Mouse (Mus musculus): Measurements from ENCODE around the gene Olfr695. TPM values are rescaled to one million over a fixed set of nuclear protein-coding genes. Genes with fewer than 3 reads are reported as not detected.
"Not testable (repeated sequence)": the region's sequence is repeated elsewhere in the genome, so short reads cannot be mapped to it uniquely, and the experiment has no call there.

Olfr695 gene
- polyA plus RNA-seq (2015; fragmentation: Nextera tagmentation; extraction: Ambion mirVana), result not detected in 2 replicates

- Histone ChIP-seq H3K4me3 (no peak within 1 kb of the TSS), H3K36me3 (no peaks in the 10 kb centered on the region), H3K27me3 (no peaks in the 10 kb centered on the region), H3K9me3 (no peaks in the 10 kb centered on the region), H3K27ac (replicated peaks) (no peak within 1 kb of the TSS), H3K9ac (replicated peaks) (no peak within 1 kb of the TSS), H3K4me1 (no peaks in the 10 kb centered on the region), H3K4me2 (replicated peaks) (no peak within 1 kb of the TSS)
- ATAC-seq (replicated peaks), result no peak
These were observed at the start of gene Olfr695 for GRCm38 (mm10) chr7:106716296-106716695. Gene Olfr695 (minus strand): TSS chr7:106716396.

GRCm38 (mm10) chr7:106761008-106761407 lies 44.8 kb upstream of the Olfr695 start:
- not testable (repeated sequence) for ATAC-seq (replicated peaks); H3K9ac ChIP-seq (replicated peaks); H3K27ac ChIP-seq (replicated peaks); H3K4me1 ChIP-seq; H3K4me3 ChIP-seq; H3K4me2 ChIP-seq (replicated peaks); H3K27me3 ChIP-seq; H3K36me3 ChIP-seq; H3K9me3 ChIP-seq
- WGBS, result 88% methylated on average over 2 of the region's 2 CpGs

DNA sequence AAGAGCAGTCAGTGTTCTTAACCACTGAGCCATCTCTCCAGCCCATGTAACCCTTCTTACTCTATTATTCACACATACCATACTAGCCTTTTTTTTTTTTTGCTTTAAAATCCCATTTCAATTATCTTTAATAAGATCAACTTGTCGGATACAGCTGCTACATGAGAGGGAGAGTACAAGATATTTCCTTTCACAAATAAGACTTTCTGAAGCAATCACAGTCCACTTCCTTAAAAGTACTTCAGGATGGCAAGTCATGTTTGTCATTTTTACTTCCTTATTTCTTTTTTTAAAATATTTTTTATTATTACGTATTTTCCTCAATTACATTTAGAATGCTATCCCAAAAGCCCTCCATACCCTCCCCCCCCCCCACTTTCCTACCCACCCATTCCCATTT lies 42.6 kb upstream of the Olfr695 start:
- H3K4me1 ChIP-seq, result no peaks in the 10 kb centered on the region
- 91% methylated on average over 2 of the region's 2 CpGs for WGBS
- ATAC-seq (replicated peaks), result no peak

GRCm38 (mm10) chr7:106755297-106755696 lies 39.1 kb upstream of the Olfr695 start, which contains the start of gene Olfr698:
Gene Olfr698 (minus strand): TSS chr7:106755397.
- no peak for ATAC-seq (replicated peaks)

More for the DNA sequence above, 42.6 kb upstream of the Olfr695 start:
- Histone ChIP-seq H3K9ac (replicated peaks) (no peak overlapping the region), H3K27ac (replicated peaks) (no peak overlapping the region), H3K9me3 (no peaks in the 10 kb centered on the region), H3K4me2 (replicated peaks) (no peak overlapping the region), H3K4me3 (no peak overlapping the region), H3K36me3 (no peaks in the 10 kb centered on the region), H3K27me3 (no peaks in the 10 kb centered on the region)

DNA sequence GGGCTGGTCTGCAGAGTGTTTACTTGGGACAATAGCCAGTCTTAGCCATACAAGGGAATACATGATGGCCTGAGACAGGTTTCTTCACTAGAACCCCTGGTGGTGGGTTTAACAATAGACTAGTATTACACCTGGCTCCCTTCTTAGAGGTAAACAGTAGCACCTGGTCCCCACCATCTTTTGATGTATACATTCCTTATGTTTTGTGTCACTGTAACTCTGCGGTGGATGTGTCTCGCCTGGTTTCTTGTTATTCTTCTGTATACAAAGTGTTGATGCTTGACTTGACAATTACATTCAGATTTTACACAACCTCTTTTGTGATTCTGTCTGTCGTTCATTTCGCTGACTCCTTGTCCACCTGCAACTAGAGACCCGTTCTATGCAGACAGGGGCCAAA lies 29.6 kb upstream of the Olfr695 start:
- H3K9ac ChIP-seq (replicated peaks), result no peak overlapping the region
- H3K4me3 ChIP-seq, result no peak overlapping the region
- WGBS, result 93% methylated on average over 5 of the region's 5 CpGs
- H3K27ac ChIP-seq (replicated peaks), result no peak overlapping the region
- no peak overlapping the region for H3K4me2 ChIP-seq (replicated peaks)
- no peaks in the 10 kb centered on the region; the same call in 1 of the 2 replicates for H3K9me3 ChIP-seq
- H3K36me3 ChIP-seq, result no peaks in the 10 kb centered on the region
- no peak for ATAC-seq (replicated peaks)
- H3K4me1 ChIP-seq, result no peaks in the 10 kb centered on the region
- H3K27me3 ChIP-seq, result no peaks in the 10 kb centered on the region

More at GRCm38 (mm10) chr7:106755297-106755696, 39.1 kb upstream of the Olfr695 start, which contains the start of gene Olfr698:
- Histone ChIP-seq H3K4me3 (no peak within 1 kb of the TSS), H3K9ac (replicated peaks) (no peak within 1 kb of the TSS), H3K4me2 (replicated peaks) (no peak within 1 kb of the TSS), H3K27ac (replicated peaks) (no peak within 1 kb of the TSS), H3K4me1 (no peaks in the 10 kb centered on the region), H3K36me3 (no peaks in the 10 kb centered on the region), H3K9me3 (no peaks in the 10 kb centered on the region), H3K27me3 (no peaks in the 10 kb centered on the region)

DNA sequence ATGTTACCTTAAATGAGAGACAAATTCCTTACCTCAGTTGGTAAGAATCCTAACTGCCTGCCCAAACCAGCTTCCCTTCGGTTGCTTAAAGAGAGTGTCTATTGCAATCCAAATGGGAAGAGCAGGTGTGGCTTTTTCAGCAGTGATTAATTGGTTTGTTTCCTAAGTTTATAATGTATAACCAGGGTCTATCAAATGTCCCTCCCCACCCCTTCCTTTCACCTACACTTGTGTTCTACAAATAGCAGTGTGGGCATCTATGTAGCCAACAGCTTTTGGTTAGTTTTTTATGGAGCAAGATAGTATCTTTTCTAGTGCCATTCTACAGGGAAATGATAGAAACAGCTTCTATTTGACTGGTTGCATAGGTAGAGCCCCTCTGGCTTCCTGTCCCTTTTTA lies 26.1 kb upstream of the Olfr695 start, which contains the start of gene Olfr697:
Olfr697 (minus strand) TSS at position 101 of the 400 bp plus-strand sequence.
- Histone ChIP-seq H3K4me1 (no peaks in the 10 kb centered on the region), H3K9me3 (no peaks in the 10 kb centered on the region), H3K36me3 (no peaks in the 10 kb centered on the region), H3K4me3 (no peak within 1 kb of the TSS), H3K4me2 (replicated peaks) (no peak within 1 kb of the TSS), H3K9ac (replicated peaks) (no peak within 1 kb of the TSS), H3K27me3 (no peaks in the 10 kb centered on the region), H3K27ac (replicated peaks) (no peak within 1 kb of the TSS)
- WGBS, result 84% methylated on average over 1 of the region's 1 CpGs
- no peak for ATAC-seq (replicated peaks)

GRCm38 (mm10) chr7:106737028-106737427 lies 20.8 kb upstream of the Olfr695 start:
- Histone ChIP-seq H3K36me3 (no peaks in the 10 kb centered on the region), H3K4me2 (replicated peaks) (no peak overlapping the region), H3K9me3 (no peaks in the 10 kb centered on the region), H3K4me3 (no peak overlapping the region), H3K27me3 (no peaks in the 10 kb centered on the region), H3K27ac (replicated peaks) (no peak overlapping the region), H3K9ac (replicated peaks) (no peak overlapping the region), H3K4me1 (no peaks in the 10 kb centered on the region)
- ATAC-seq (replicated peaks), result no peak

DNA sequence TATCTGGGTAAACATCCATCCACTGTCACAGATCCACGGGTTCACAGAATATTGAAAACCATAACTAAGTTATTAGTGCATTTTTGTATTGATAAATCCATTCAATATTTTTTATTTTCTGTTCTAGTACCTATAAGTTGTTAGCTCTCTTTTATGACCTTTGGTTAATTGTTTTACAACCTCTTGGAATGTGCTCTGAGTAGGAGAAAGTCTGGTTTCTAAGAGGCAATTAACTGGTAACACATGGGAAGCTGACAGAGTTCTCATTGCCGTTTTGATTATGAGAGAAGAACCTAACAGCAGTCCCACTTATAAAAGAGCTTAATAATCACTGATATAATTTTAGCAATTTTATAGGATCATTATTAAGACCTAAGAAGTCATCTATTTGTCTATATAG lies 17.5 kb upstream of the Olfr695 start:
- WGBS, result 76% methylated on average over 2 of the region's 2 CpGs
- ATAC-seq (replicated peaks), result no peak
- no peak overlapping the region for H3K4me3 ChIP-seq

DNA sequence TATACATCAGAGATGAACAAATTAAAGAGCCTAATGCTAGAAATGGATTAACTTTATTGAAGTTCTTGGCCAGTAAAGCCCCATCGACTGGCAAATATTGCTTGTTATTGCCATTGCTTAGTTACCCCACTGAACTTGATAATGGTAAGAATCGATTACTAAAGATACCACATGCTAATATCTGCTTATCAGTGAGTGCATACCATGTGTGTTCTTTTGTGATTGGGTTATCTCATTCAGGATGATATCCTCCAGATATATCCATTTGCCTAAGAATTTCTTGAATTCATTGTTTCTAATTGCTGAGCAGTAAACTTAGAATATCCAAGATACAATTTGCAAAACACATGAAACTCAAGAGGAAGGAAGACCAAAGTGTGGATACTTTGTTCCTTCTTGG lies 9.5 kb upstream of the Olfr695 start:
- H3K27ac ChIP-seq (replicated peaks); H3K4me1 ChIP-seq; H3K36me3 ChIP-seq; H3K9me3 ChIP-seq; H3K9ac ChIP-seq (replicated peaks); ATAC-seq (replicated peaks); H3K4me2 ChIP-seq (replicated peaks); H3K27me3 ChIP-seq; H3K4me3 ChIP-seq: not testable (repeated sequence)
- WGBS, result 87% methylated on average over 2 of the region's 2 CpGs

More for the DNA sequence above, 17.5 kb upstream of the Olfr695 start:
- Histone ChIP-seq H3K4me1 (no peaks in the 10 kb centered on the region), H3K9ac (replicated peaks) (no peak overlapping the region), H3K9me3 (no peaks in the 10 kb centered on the region), H3K36me3 (no peaks in the 10 kb centered on the region), H3K4me2 (replicated peaks) (no peak overlapping the region), H3K27me3 (no peaks in the 10 kb centered on the region), H3K27ac (replicated peaks) (no peak overlapping the region)

- H3K9ac ChIP-seq (replicated peaks), result no peak overlapping the region
- no peaks in the 10 kb centered on the region for H3K27me3 ChIP-seq
- ATAC-seq (replicated peaks), result no peak
- WGBS, result 87% methylated on average over 6 of the region's 6 CpGs
- H3K27ac ChIP-seq (replicated peaks), result no peak overlapping the region
- no peaks in the 10 kb centered on the region for H3K9me3 ChIP-seq
- H3K36me3 ChIP-seq, result no peaks in the 10 kb centered on the region
- no peaks in the 10 kb centered on the region for H3K4me1 ChIP-seq
- H3K4me2 ChIP-seq (replicated peaks), result no peak overlapping the region
- H3K4me3 ChIP-seq, result no peak overlapping the region
These were observed 4.7 kb downstream of the Olfr695 start for GRCm38 (mm10) chr7:106711463-106711862.

DNA sequence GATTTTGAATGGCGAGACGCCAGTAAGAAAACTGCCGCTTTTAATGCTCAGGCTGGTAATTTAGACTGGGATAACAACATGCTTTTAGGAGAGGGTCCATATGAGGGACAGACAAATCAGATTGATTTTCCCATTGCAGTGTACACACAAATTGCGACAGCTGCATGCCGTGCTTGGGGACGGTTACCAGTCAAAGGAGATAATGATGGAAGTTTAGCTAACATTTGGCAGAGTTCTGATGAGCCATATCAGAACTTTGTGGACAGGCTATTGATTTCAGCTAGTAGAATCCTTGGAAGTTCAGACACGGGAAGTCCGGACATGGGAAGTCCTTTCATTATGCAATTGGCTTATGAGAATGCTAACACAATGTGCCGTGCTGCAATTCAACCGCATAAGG lies 8.5 kb downstream of the Olfr695 start:
- not testable (repeated sequence) for H3K9me3 ChIP-seq; H3K27me3 ChIP-seq; H3K36me3 ChIP-seq; H3K27ac ChIP-seq (replicated peaks); H3K4me3 ChIP-seq; H3K4me1 ChIP-seq; H3K4me2 ChIP-seq (replicated peaks); H3K9ac ChIP-seq (replicated peaks); ATAC-seq (replicated peaks)
- 86% methylated on average over 10 of the region's 10 CpGs for WGBS

DNA sequence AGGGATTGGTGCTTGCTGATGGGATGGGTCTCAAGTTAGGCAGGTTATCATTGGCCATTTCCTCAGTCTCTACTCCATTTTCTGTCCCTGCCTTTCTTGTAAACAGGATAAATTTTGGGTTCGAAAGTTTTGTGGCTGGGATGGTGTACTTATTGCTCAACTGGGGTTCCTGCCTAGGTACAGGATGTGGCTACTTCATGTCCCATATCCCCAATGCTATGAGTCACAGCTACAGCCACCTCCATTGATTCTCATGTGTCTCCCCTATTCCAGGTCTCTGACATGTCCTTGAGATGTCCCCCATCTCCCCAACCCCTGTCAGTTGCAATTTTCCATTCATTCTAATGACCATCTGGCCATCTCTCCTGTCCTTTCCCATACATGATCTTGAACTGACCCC lies 19.3 kb downstream of the Olfr695 start:
- 0 out of 2 replicates have a peak, but pooled peaks cover 5% of the 10 kb centered on the region for H3K9me3 ChIP-seq
- H3K4me2 ChIP-seq (replicated peaks), result no peak overlapping the region
- no peaks in the 10 kb centered on the region for H3K4me1 ChIP-seq
- no peak overlapping the region for H3K9ac ChIP-seq (replicated peaks)
- no peak for ATAC-seq (replicated peaks)
- H3K27ac ChIP-seq (replicated peaks), result no peak overlapping the region
- no peaks in the 10 kb centered on the region for H3K36me3 ChIP-seq
- 96% methylated on average over 1 of the region's 1 CpGs for WGBS
- no peaks in the 10 kb centered on the region for H3K27me3 ChIP-seq
- H3K4me3 ChIP-seq, result no peak overlapping the region

GRCm38 (mm10) chr7:106692976-106693375 lies 23.2 kb downstream of the Olfr695 start:
- 86% methylated on average over 3 of the region's 3 CpGs for WGBS
- no peak overlapping the region for H3K4me3 ChIP-seq

More at GRCm38 (mm10) chr7:106692976-106693375, 23.2 kb downstream of the Olfr695 start:
- Histone ChIP-seq H3K4me1 (no peaks in the 10 kb centered on the region), H3K27ac (replicated peaks) (no peak overlapping the region), H3K9me3 (no peaks in the 10 kb centered on the region), H3K27me3 (no peaks in the 10 kb centered on the region), H3K4me2 (replicated peaks) (no peak overlapping the region), H3K9ac (replicated peaks) (no peak overlapping the region), H3K36me3 (no peaks in the 10 kb centered on the region)
- ATAC-seq (replicated peaks), result no peak
